Mouse (Mus musculus): ENCODE measurements at regions not wholly inside any gene's neighbourhood (a gene's known extent, or its start where the extent isn't known, plus 50 kb on each side); places are given as distances from the start of the nearest gene placed in this dataset.

GRCm38 (mm10) chr15:61879408-61879807 is 956.6 kb upstream of the A1bg start:
- TF ChIP-seq CTCF (conservative IDR thresholded peaks at IDR 0.05; ENCODE audit: low read length) (no peak), NANOG (IDR thresholded peaks at IDR 0.05; ENCODE audit: borderline replicate concordance, low read length) (no peak)
